Mouse (Mus musculus) limb, embryonic 15.5 days (tissue): ENCODE results near the gene Defb43. TPM values are rescaled to one million over a fixed set of nuclear protein-coding genes. Genes with fewer than 3 reads are reported as not detected.

Experiments
- ATAC-seq: fragments of 200-750 bp; cut with Nextera tagmentation; 2 replicates; pipeline ENCODE4 v1.8.0; 2017; ENCODE audit warnings: low read depth, moderate TSS enrichment; ENCODE audit not compliant: insufficient number of reproducible peaks, low FRiP score, low TSS enrichment
- H3K27ac ChIP-seq: fragments of 300-500 bp; sonication (generic); 2 replicates; pipeline ENCODE4 v1.5.1; 2015; ENCODE audit warnings: moderate library complexity, mild to moderate bottlenecking, inconsistent platforms
- H3K27me3 ChIP-seq: fragments of 300-500 bp; sonication (generic); 2 replicates; pipeline ENCODE4 v1.6.1; 2015; ENCODE audit warnings: inconsistent platforms
- H3K36me3 ChIP-seq: fragments of 300-500 bp; sonication (generic); 2 replicates; pipeline ENCODE4 v1.6.1; 2015; ENCODE audit warnings: inconsistent platforms
- H3K4me1 ChIP-seq: fragments of 300-500 bp; sonication (generic); 2 replicates; pipeline ENCODE4 v1.6.1; 2015; ENCODE audit warnings: inconsistent platforms
- H3K4me2 ChIP-seq: fragments of 300-500 bp; sonication (generic); 2 replicates; pipeline ENCODE4 v1.6.1; 2015; ENCODE audit warnings: mild to moderate bottlenecking, inconsistent platforms
- H3K4me3 ChIP-seq: fragments of 300-500 bp; sonication (generic); 2 replicates; pipeline ENCODE4 v1.5.1; 2015; ENCODE audit warnings: mild to moderate bottlenecking, inconsistent platforms
- H3K9ac ChIP-seq: fragments of 300-500 bp; sonication (generic); 2 replicates; pipeline ENCODE4 v1.6.1; 2015; ENCODE audit warnings: inconsistent platforms
- H3K9me3 ChIP-seq: fragments of 300-500 bp; sonication (generic); 2 replicates; pipeline ENCODE4 v1.6.1; 2016; ENCODE audit warnings: inconsistent platforms
- WGBS: fragments of 180-500 bp; shearing (Covaris S2); methylation state at CpG from one replicate; pipeline ENCODE4 v1.1.7; 2015; 5-methylcytosine and 5-hydroxymethylcytosine counted together
- polyA plus RNA-seq: library from polyadenylated mRNA; unstranded; fragments of >200 nt; fragmentation: Nextera tagmentation; extraction: Ambion mirVana; gene quantifications from 2 replicates; pipeline ENCODE4 v1.2.1, GENCODE M21; 2015

Defb43 gene
- not detected in 2 replicates for polyA plus RNA-seq

DNA sequence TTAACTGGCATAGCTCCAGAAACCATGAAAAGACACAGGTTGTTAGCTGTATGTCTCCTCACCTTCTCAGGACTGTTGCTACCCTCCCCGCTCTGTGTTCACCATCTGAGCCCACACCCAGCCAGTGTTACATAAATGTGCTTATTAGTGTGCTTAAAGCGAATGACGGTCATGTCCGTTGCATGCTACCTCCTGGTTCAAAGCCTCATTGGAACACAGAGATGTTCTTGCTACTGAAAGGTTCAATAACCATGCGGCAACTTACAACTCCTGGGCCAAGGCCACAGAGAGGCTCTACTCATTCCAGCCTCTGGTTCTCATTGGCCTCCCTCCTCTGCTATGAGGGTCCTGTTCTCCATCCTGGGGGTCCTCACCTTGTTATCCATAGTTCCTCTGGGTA is at the start of gene Defb43:
Defb43 (plus strand) TSS at position 301 of the 400 bp plus-strand sequence.
- Histone ChIP-seq H3K27ac (no peak within 1 kb of the TSS), H3K27me3 (no peaks in the 10 kb centered on the region), H3K36me3 (no peaks in the 10 kb centered on the region), H3K9me3 (no peaks in the 10 kb centered on the region), H3K4me1 (no peaks in the 10 kb centered on the region), H3K4me3 (no peak within 1 kb of the TSS), H3K9ac (no peak within 1 kb of the TSS), H3K4me2 (no peak within 1 kb of the TSS)
- WGBS, result 95% methylated on average over 5 of the region's 5 CpGs
- ATAC-seq, result no peak

DNA sequence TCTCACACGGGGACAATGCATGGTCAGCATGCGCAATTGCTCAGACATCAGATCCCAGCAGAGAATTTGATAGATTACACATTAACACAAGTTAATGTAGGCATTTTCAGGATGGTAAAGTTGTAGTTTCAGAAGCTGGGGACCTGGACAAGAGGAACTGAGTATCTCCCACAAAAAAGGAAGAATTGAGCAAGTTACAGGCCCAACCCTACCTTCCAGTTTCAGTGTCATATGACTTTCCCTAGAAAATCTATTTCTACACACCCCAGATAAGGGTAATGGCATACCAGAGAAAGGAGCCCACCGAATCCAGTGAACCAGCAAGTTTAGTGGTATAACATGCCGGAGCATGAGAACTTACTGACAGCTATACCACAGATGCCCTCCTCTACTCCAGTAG is 47.9 kb upstream of the Defb43 start:
- peaks cover 4% of the 10 kb centered on the region for H3K36me3 ChIP-seq
- WGBS, result 76% methylated on average over 4 of the region's 4 CpGs
- no peak overlapping the region for H3K4me3 ChIP-seq
- peaks cover 7% of the 10 kb centered on the region; the same call in 1 of the 2 replicates for H3K4me1 ChIP-seq
- no peak overlapping the region for H3K27ac ChIP-seq
- H3K9me3 ChIP-seq, result no peaks in the 10 kb centered on the region
- H3K4me2 ChIP-seq, result no peak overlapping the region
- no peaks in the 10 kb centered on the region for H3K27me3 ChIP-seq
- no peak for ATAC-seq
- no peak overlapping the region for H3K9ac ChIP-seq

DNA sequence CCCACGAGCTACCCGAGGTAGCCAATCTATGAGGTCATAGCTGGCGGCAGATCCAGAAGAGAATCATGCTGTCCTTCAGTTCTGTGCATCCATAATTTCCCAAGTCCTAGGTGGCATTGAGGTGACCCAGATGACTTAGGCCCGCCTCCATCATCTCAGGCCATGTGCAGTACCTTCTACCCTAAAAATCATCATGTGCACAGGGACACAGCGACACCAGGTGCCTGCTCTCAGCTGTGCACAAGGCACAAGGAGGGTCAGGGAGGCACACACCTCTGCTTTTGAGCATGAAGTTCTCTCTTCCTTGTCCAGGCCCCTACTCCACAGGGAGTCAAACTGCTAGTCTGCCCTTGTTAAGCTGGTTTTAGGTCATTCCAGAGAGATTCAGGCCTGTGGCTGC is 46.2 kb upstream of the Defb43 start:
- no peak for ATAC-seq

DNA sequence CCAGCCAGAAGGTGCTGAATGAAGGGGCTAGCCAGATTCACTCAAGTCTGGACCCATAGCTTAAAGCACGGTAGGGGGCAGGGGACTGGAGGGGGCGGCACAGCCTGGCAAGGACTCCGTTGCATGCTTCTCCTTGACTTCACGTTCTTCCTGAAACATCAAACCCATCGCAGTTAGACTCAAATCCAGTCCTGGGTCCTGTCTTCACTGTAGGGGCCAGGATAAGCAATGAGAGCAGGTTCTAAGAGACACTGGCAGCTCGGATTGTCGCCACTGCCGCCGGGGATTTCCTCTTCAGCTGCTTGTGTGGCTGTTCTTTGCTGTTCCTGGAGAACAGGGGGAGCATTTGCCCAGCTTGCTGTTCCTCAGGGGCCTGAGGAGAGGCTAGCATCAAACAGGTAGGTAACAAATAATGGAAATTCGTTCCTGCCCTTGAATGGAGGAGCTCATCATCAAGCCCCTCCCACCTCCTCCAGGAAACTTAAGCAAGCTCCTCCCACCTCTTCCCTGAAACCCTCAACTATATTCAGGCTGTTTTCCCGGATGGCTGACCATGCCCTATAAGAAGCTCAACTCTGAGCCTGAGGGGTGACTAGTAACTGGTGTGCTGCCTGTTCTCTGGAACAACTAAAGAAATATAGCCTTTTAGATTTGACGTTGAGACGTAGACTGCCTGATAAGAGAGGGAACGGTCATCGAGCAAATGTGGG is 45.6 kb upstream of the Defb43 start:
- peaks cover 7% of the 10 kb centered on the region; the same call in 1 of the 2 replicates for H3K4me1 ChIP-seq
- no peak for ATAC-seq
- no peak overlapping the region for H3K9ac ChIP-seq
- H3K9me3 ChIP-seq, result no peaks in the 10 kb centered on the region
- no peak overlapping the region for H3K27ac ChIP-seq
- 17% methylated on average over 15 of the region's 15 CpGs for WGBS
- H3K4me2 ChIP-seq, result peak overlapping the region; percentile 44
- peak overlapping the region; percentile 28 for H3K4me3 ChIP-seq
- H3K27me3 ChIP-seq, result no peaks in the 10 kb centered on the region
- H3K36me3 ChIP-seq, result no peaks in the 10 kb centered on the region

More for the DNA sequence above, 46.2 kb upstream of the Defb43 start:
- H3K9me3 ChIP-seq, result no peaks in the 10 kb centered on the region
- H3K9ac ChIP-seq, result no peak overlapping the region
- peaks cover 7% of the 10 kb centered on the region; the same call in 1 of the 2 replicates for H3K4me1 ChIP-seq
- H3K36me3 ChIP-seq, result no peaks in the 10 kb centered on the region
- 76% methylated on average over 5 of the region's 5 CpGs for WGBS
- H3K4me2 ChIP-seq, result no peak overlapping the region
- no peaks in the 10 kb centered on the region for H3K27me3 ChIP-seq
- no peak overlapping the region for H3K27ac ChIP-seq
- H3K4me3 ChIP-seq, result no peak overlapping the region

DNA sequence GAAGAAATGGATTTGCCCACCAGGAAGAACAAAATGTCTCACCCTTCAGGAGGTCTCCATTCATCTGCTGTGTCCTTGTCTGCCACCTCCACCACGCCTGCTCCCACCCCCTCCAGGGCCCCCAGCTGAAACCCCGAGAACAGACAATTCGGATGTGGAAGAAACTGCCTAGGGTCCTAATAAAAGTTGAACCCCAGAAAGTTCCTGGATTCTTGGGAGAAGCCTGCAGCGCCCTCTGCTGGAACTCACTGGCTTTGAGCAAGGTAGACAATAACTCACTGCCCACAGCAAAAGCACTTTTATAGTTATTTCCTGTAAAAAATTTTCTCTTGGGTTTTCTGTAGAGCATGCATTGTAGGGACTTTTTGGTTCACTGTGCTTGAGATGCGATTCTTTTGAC is 36.5 kb upstream of the Defb43 start:
- Histone ChIP-seq H3K9me3 (no peaks in the 10 kb centered on the region), H3K36me3 (no peaks in the 10 kb centered on the region), H3K4me2 (no peak overlapping the region), H3K27ac (no peak overlapping the region), H3K4me3 (no peak overlapping the region), H3K4me1 (no peaks in the 10 kb centered on the region), H3K27me3 (no peaks in the 10 kb centered on the region), H3K9ac (no peak overlapping the region)
- 12% methylated on average over 5 of the region's 5 CpGs for WGBS
- no peak for ATAC-seq

DNA sequence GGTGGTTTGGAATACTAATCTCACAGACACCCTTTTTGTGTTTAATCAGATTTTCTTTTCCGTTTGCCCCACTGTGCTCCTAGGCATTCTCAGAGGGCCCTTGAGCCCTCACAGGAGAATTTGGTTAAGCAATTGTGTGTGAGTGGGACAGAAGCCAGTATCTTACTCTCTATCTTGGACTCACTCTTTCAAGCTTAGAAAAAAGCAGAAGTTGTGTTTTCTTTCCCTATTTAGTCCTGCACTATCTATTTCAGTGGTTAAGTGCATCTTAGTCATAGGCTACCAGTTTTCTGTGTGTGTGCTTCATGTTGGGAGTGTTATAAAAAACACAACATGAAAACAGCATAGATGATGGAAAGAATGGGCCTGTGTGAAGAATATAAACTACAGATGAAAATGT is 31.8 kb upstream of the Defb43 start:
- Histone ChIP-seq H3K27me3 (no peaks in the 10 kb centered on the region), H3K9me3 (no peaks in the 10 kb centered on the region), H3K36me3 (no peaks in the 10 kb centered on the region), H3K4me2 (no peak overlapping the region), H3K9ac (no peak overlapping the region), H3K4me1 (no peaks in the 10 kb centered on the region), H3K27ac (no peak overlapping the region), H3K4me3 (no peak overlapping the region)
- 85% methylated on average over 1 of the region's 1 CpGs for WGBS
- ATAC-seq, result no peak

DNA sequence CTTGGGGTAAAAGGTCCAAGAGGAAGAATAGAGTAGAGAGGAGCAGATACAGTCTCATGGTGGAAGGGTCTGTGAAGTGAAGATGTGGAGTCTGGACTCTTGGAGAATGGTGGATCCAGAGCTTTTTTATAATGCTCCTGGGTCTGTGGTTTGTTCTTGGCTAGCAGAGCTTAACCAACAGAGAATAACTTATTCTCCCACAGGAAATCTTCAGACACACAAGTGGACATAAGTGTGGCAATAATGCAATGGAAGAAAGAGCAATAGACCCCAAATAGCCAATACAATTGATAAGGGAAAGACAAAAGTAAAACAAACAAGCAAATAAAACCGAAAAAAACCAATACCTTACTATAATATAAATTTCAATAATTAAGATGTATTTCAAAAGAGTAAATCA is 27.2 kb upstream of the Defb43 start, which contains the start of gene Defb48:
Defb48 (minus strand) TSS at position 101 of the 400 bp plus-strand sequence.
- H3K9me3 ChIP-seq, result no peaks in the 10 kb centered on the region
- no peak for ATAC-seq
- H3K27ac ChIP-seq, result no peak within 1 kb of the TSS
- 67% methylated on average over 1 of the region's 1 CpGs for WGBS
- H3K9ac ChIP-seq, result no peak within 1 kb of the TSS
- H3K4me3 ChIP-seq, result no peak within 1 kb of the TSS
- H3K27me3 ChIP-seq, result no peaks in the 10 kb centered on the region
- H3K4me2 ChIP-seq, result no peak within 1 kb of the TSS
- no peaks in the 10 kb centered on the region for H3K4me1 ChIP-seq
- no peaks in the 10 kb centered on the region for H3K36me3 ChIP-seq

DNA sequence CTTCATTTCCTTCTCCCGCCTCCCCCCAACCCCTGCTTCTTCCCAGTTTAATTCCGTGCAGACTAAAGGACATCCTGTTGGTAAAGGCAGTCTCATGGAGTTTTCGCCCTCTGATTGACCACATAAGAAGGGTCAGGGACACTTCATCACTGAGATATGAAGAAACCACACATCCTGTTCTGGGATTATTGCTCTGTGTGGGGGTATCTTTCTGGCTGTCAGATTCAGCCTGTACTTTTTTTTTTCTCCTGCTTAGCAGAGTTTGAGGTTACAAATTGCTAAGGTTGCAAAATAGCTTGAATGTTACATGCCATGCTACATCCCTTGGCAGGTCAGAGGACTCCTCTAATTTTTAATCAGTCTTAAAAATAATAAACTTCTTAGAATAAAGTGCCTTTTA is 20.3 kb upstream of the Defb43 start:
- Histone ChIP-seq H3K9me3 (no peaks in the 10 kb centered on the region), H3K9ac (no peak overlapping the region), H3K4me3 (no peak overlapping the region), H3K27ac (no peak overlapping the region), H3K36me3 (no peaks in the 10 kb centered on the region), H3K4me2 (no peak overlapping the region), H3K27me3 (no peaks in the 10 kb centered on the region), H3K4me1 (no peaks in the 10 kb centered on the region)
- ATAC-seq, result no peak
- 71% methylated on average over 3 of the region's 3 CpGs for WGBS

DNA sequence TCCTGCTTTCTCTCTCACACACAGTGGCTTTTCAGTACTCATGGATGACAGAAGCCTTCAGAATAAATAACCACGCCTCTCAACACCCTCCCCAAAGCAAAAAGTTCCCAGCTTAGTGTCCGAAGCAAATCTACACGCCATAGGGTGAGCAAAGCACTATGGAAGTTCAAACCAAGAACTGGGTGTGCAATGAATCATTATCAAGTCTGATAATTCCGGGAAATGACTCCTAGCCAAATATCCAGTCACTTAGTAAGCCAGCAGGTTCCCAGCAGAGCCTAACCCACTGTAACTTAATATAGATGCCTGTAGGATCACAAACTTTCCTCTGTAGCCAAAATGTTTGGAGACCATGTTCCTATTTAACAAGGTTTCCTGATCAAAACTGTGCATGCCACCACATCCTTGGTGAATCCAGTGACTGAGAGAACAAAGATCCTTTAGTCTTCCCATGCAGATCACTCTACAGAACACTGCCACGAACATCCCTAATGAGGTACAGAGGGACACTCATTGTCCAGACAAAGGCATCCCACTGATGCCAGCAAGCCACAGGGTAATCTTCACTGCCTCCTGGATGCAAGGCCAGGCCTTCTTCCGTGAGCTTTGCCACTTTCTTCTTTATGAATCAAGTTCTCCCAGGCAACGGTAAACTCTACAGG is 19.6 kb upstream of the Defb43 start:
- Histone ChIP-seq H3K9me3 (no peaks in the 10 kb centered on the region), H3K9ac (no peak overlapping the region), H3K4me2 (no peak overlapping the region), H3K4me3 (no peak overlapping the region), H3K27ac (no peak overlapping the region), H3K4me1 (no peaks in the 10 kb centered on the region), H3K36me3 (no peaks in the 10 kb centered on the region), H3K27me3 (no peaks in the 10 kb centered on the region)
- WGBS, result 80% methylated on average over 7 of the region's 7 CpGs
- no peak for ATAC-seq

DNA sequence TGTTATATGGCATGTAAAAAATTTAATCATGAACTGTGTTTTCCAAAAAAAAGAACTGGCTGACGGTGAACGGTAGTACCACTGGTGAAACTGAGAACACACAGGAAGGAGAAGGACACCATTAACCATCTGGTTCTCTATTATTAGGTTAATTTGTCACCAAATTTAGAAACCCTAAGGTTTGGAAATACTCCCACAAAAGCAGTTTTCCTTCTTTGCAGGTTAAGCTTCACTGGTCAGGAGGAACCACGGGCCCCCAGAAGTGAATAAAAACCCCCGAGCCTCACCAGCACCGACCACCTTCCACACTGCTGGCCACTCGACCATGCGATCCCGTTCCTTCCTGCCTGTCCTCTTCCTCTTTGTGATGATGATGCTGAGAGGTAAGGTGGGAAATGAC is 13.8 kb upstream of the Defb43 start, which contains the start of gene Defb47:
Defb47 (plus strand) TSS at position 301 of the 400 bp plus-strand sequence.
- H3K4me3 ChIP-seq, result no peak within 1 kb of the TSS
- no peak within 1 kb of the TSS for H3K27ac ChIP-seq
- no peaks in the 10 kb centered on the region for H3K27me3 ChIP-seq
- H3K36me3 ChIP-seq, result no peaks in the 10 kb centered on the region
- H3K4me2 ChIP-seq, result no peak within 1 kb of the TSS
- ATAC-seq, result no peak
- 79% methylated on average over 8 of the region's 8 CpGs for WGBS
- no peak within 1 kb of the TSS for H3K9ac ChIP-seq
- H3K9me3 ChIP-seq, result no peaks in the 10 kb centered on the region
- H3K4me1 ChIP-seq, result no peaks in the 10 kb centered on the region

DNA sequence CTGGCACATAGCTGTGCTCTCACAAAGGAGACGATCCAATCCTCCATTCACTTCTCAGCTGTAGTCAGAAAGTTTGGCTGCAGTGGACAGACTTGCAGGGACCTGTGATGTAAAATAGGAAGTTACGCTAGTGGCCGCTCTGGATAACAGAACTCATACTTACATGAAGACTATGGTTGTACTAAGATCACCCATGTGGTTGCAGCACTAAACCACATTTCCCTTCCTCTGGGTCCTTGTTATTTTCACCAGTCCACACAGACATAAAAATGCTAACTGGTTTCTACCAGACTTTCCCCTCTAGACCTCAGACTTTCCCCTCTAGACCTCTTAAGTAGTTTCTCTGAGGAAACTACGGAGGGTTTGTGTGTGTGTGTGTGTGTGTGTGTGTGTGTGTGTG is 12.6 kb upstream of the Defb43 start:
- Histone ChIP-seq H3K9ac (no peak overlapping the region), H3K4me2 (no peak overlapping the region), H3K9me3 (no peaks in the 10 kb centered on the region), H3K36me3 (no peaks in the 10 kb centered on the region), H3K4me1 (no peaks in the 10 kb centered on the region), H3K4me3 (no peak overlapping the region), H3K27me3 (no peaks in the 10 kb centered on the region), H3K27ac (no peak overlapping the region)
- no peak for ATAC-seq
- 79% methylated on average over 4 of the region's 4 CpGs for WGBS

DNA sequence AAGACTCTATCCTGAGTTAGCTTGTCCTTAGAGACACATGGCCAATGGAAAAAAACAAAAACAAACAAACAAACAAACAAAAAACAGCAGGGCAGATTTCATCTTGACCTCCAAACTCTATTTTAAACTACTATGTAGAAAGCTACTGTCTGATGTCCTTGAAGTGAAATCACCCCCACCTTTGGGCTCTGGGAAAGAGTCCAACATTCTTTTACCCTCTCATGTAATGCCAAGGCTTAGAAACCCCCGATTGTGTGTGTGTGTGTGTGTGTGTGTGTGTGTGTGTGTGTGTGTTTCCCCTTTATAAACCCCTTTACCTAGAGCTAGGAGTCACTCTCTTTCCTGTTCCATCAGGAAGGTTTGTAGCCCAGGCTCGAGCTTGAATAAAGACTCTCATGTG is 9.0 kb upstream of the Defb43 start:
- WGBS, result 35% methylated on average over 2 of the region's 2 CpGs
- no peaks in the 10 kb centered on the region for H3K4me1 ChIP-seq

More for the DNA sequence above, 9.0 kb upstream of the Defb43 start:
- ATAC-seq, result no peak
- Histone ChIP-seq H3K4me3 (no peak overlapping the region), H3K27me3 (no peaks in the 10 kb centered on the region), H3K4me2 (no peak overlapping the region), H3K9ac (no peak overlapping the region), H3K27ac (no peak overlapping the region), H3K36me3 (no peaks in the 10 kb centered on the region), H3K9me3 (no peaks in the 10 kb centered on the region)
